Mouse (Mus musculus): ENCODE results near the gene Zfyve27. TPM values are rescaled to one million over a fixed set of nuclear protein-coding genes. Genes with fewer than 3 reads are reported as not detected.

Zfyve27 gene
- polyA plus RNA-seq, 1 experiment from 2014 or later = 20.3 TPM

- Histone ChIP-seq H3K27ac (no peak within 1 kb of the TSS), H3K4me2 (ENCODE audit: low read length) (peak within 1 kb of the TSS; percentile 27; the same call in 1 of the 2 replicates), H3K9ac (ENCODE audit: low read depth, low read length) (no peak within 1 kb of the TSS), H3K4me1 (replicated peaks; ENCODE audit: insufficient read depth, low read length) (no peaks in the 10 kb centered on the region; the same call in 1 of the 2 replicates), H3K36me3 (ENCODE audit: insufficient read depth, low read length) (no peaks in the 10 kb centered on the region), H3K4me3 (replicated peaks; ENCODE audit: low read depth, low read length) (peak within 1 kb of the TSS; percentile 8; the same call in 1 of the 2 replicates), H3K9me3 (replicated peaks; ENCODE audit: low read length) (no peaks in the 10 kb centered on the region), H3K27me3 (ENCODE audit: insufficient read depth, low read length) (peaks cover 37% of the 10 kb centered on the region)
- no peak for TF ChIP-seq CTCF (IDR thresholded peaks at IDR 0.05; ENCODE audit: low read depth)
- no peak for DNase-seq (ENCODE audit: low spot score)
- WGBS = under 1% methylated on average over 59 of the region's 60 CpGs
- no peak for ATAC-seq (replicated peaks; ENCODE audit: low FRiP score, low read depth)
Observed at GRCm38 (mm10) chr19:42201696-42202381, 38.1 kb downstream of the Zfyve27 start, which contains the start of gene Sfrp5. Sfrp5 (minus strand) TSS chr19:42202252.

- Histone ChIP-seq H3K4me3 (replicated peaks; ENCODE audit: low read depth, low read length) (no peak overlapping the region), H3K9me3 (replicated peaks; ENCODE audit: low read length) (no peaks in the 10 kb centered on the region), H3K36me3 (ENCODE audit: insufficient read depth, low read length) (no peaks in the 10 kb centered on the region), H3K27me3 (ENCODE audit: insufficient read depth, low read length) (peaks cover 37% of the 10 kb centered on the region), H3K27ac (no peak overlapping the region), H3K4me2 (ENCODE audit: low read length) (0 out of 2 replicates have a peak overlapping the region, but pooled peaks have one; percentile 27), H3K9ac (ENCODE audit: low read depth, low read length) (no peak overlapping the region), H3K4me1 (replicated peaks; ENCODE audit: insufficient read depth, low read length) (no peaks in the 10 kb centered on the region; the same call in 1 of the 2 replicates)
- DNase-seq (ENCODE audit: low spot score) (no peak), ATAC-seq (replicated peaks; ENCODE audit: low FRiP score, low read depth) (no peak)
- no peak for TF ChIP-seq CTCF (IDR thresholded peaks at IDR 0.05; ENCODE audit: low read depth)
- 46% methylated on average over 8 of the region's 8 CpGs for WGBS
Observed at GRCm38 (mm10) chr19:42202467-42202866, 38.7 kb downstream of the Zfyve27 start.

- TF ChIP-seq CTCF (IDR thresholded peaks at IDR 0.05; ENCODE audit: low read depth) = no peak
- Histone ChIP-seq H3K4me3 (replicated peaks; ENCODE audit: low read depth, low read length) (no peak overlapping the region), H3K4me1 (replicated peaks; ENCODE audit: insufficient read depth, low read length) (no peaks in the 10 kb centered on the region; the same call in 1 of the 2 replicates), H3K4me2 (ENCODE audit: low read length) (no peak overlapping the region), H3K27ac (no peak overlapping the region), H3K9me3 (replicated peaks; ENCODE audit: low read length) (no peaks in the 10 kb centered on the region), H3K9ac (ENCODE audit: low read depth, low read length) (no peak overlapping the region), H3K36me3 (ENCODE audit: insufficient read depth, low read length) (no peaks in the 10 kb centered on the region), H3K27me3 (ENCODE audit: insufficient read depth, low read length) (peaks cover 29% of the 10 kb centered on the region)
- ATAC-seq (replicated peaks; ENCODE audit: low FRiP score, low read depth) (0 out of 2 replicates have a peak, but pooled peaks have one; percentile 25), DNase-seq (ENCODE audit: low spot score) (no peak)
- WGBS = 74% methylated on average over 4 of the region's 4 CpGs
Observed at GRCm38 (mm10) chr19:42204306-42204705, 40.6 kb downstream of the Zfyve27 start.

- no peak overlapping the region for H3K4me2 ChIP-seq (ENCODE audit: low read length)
- no peak for DNase-seq (ENCODE audit: low spot score)
- no peaks in the 10 kb centered on the region; the same call in 1 of the 2 replicates for H3K4me1 ChIP-seq (replicated peaks; ENCODE audit: insufficient read depth, low read length)
- H3K9ac ChIP-seq (ENCODE audit: low read depth, low read length) = no peak overlapping the region
- H3K27me3 ChIP-seq (ENCODE audit: insufficient read depth, low read length) = peaks cover 29% of the 10 kb centered on the region
- ATAC-seq (replicated peaks; ENCODE audit: low FRiP score, low read depth) = no peak
- WGBS = 79% methylated on average over 8 of the region's 8 CpGs
- H3K9me3 ChIP-seq (replicated peaks; ENCODE audit: low read length) = no peaks in the 10 kb centered on the region
- no peak overlapping the region for H3K27ac ChIP-seq
- H3K36me3 ChIP-seq (ENCODE audit: insufficient read depth, low read length) = no peaks in the 10 kb centered on the region
- no peak for TF ChIP-seq CTCF (IDR thresholded peaks at IDR 0.05; ENCODE audit: low read depth)
- no peak overlapping the region for H3K4me3 ChIP-seq (replicated peaks; ENCODE audit: low read depth, low read length)
Observed at GRCm38 (mm10) chr19:42205201-42205600, 41.5 kb downstream of the Zfyve27 start.

- Histone ChIP-seq H3K27me3 (ENCODE audit: insufficient read depth, low read length) (no peaks in the 10 kb centered on the region), H3K27ac (no peak overlapping the region), H3K36me3 (ENCODE audit: insufficient read depth, low read length) (no peaks in the 10 kb centered on the region), H3K4me2 (ENCODE audit: low read length) (no peak overlapping the region), H3K9me3 (replicated peaks; ENCODE audit: low read length) (no peaks in the 10 kb centered on the region), H3K4me3 (replicated peaks; ENCODE audit: low read depth, low read length) (no peak overlapping the region), H3K4me1 (replicated peaks; ENCODE audit: insufficient read depth, low read length) (no peaks in the 10 kb centered on the region), H3K9ac (ENCODE audit: low read depth, low read length) (no peak overlapping the region)
- 53% methylated on average over 7 of the region's 7 CpGs for WGBS
- no peak for TF ChIP-seq CTCF (IDR thresholded peaks at IDR 0.05; ENCODE audit: low read depth)
- no peak for DNase-seq (ENCODE audit: low spot score)
- no peak for ATAC-seq (replicated peaks; ENCODE audit: low FRiP score, low read depth)
Observed at GRCm38 (mm10) chr19:42209485-42209884, 45.7 kb downstream of the Zfyve27 start.

- H3K9me3 ChIP-seq (replicated peaks; ENCODE audit: low read length) = no peaks in the 10 kb centered on the region
- H3K4me1 ChIP-seq (replicated peaks; ENCODE audit: insufficient read depth, low read length) = no peaks in the 10 kb centered on the region
- H3K4me2 ChIP-seq (ENCODE audit: low read length) = no peak overlapping the region
- TF ChIP-seq CTCF (IDR thresholded peaks at IDR 0.05; ENCODE audit: low read depth) = no peak
- DNase-seq (ENCODE audit: low spot score) (no peak), ATAC-seq (replicated peaks; ENCODE audit: low FRiP score, low read depth) (no peak)
- H3K9ac ChIP-seq (ENCODE audit: low read depth, low read length) = no peak overlapping the region
- no peaks in the 10 kb centered on the region for H3K36me3 ChIP-seq (ENCODE audit: insufficient read depth, low read length)
- H3K4me3 ChIP-seq (replicated peaks; ENCODE audit: low read depth, low read length) = no peak overlapping the region
- H3K27ac ChIP-seq = no peak overlapping the region
- 64% methylated on average over 6 of the region's 6 CpGs for WGBS
- no peaks in the 10 kb centered on the region for H3K27me3 ChIP-seq (ENCODE audit: insufficient read depth, low read length)
Observed at GRCm38 (mm10) chr19:42209976-42210375, 46.2 kb downstream of the Zfyve27 start.
